Mouse (Mus musculus) liver, embryonic 12.5 days (tissue): Measurements from ENCODE around the gene Utp11. TPM values are rescaled to one million over a fixed set of nuclear protein-coding genes. Genes with fewer than 3 reads are reported as not detected.

Source experiments
- ATAC-seq: fragments of 200-750 bp; cut with Nextera tagmentation; 2 replicates; pipeline ENCODE4 v1.8.0; 2017; ENCODE audit warnings: moderate number of reproducible peaks, mild to moderate bottlenecking, moderate library complexity
- H3K27ac ChIP-seq: fragments of 300-500 bp; sonication (generic); 2 replicates; pipeline ENCODE4 v1.5.1; 2016; ENCODE audit warnings: mild to moderate bottlenecking
- H3K27me3 ChIP-seq: fragments of 300-500 bp; sonication (generic); replicated peaks from 2 replicates; pipeline ENCODE4 v1.6.1; 2016; ENCODE audit warnings: mild to moderate bottlenecking, moderate library complexity
- H3K36me3 ChIP-seq: fragments of 300-500 bp; sonication (generic); 2 replicates; pipeline ENCODE4 v1.6.1; 2016; ENCODE audit warnings: mild to moderate bottlenecking, moderate library complexity
- H3K4me1 ChIP-seq: fragments of 300-500 bp; sonication (generic); 2 replicates; pipeline ENCODE4 v1.6.1; 2016
- H3K4me2 ChIP-seq: fragments of 300-500 bp; sonication (generic); 2 replicates; pipeline ENCODE4 v1.6.1; 2016; ENCODE audit warnings: mild to moderate bottlenecking, moderate library complexity
- H3K4me3 ChIP-seq: fragments of 300-500 bp; sonication (generic); 2 replicates; pipeline ENCODE4 v1.5.1; 2016; ENCODE audit warnings: mild to moderate bottlenecking, moderate library complexity
- H3K9ac ChIP-seq: fragments of 300-500 bp; sonication (generic); 2 replicates; pipeline ENCODE4 v1.6.1; 2016; ENCODE audit warnings: mild to moderate bottlenecking, moderate library complexity
- H3K9me3 ChIP-seq: fragments of 300-500 bp; sonication (generic); replicated peaks from 2 replicates; pipeline ENCODE4 v1.6.1; 2016; ENCODE audit warnings: mild to moderate bottlenecking, moderate library complexity
- WGBS: fragments of 180-500 bp; shearing (Covaris S2); methylation state at CpG from one replicate; pipeline ENCODE4 v1.1.7; 2016; ENCODE audit not compliant: insufficient replicate concordance; 5-methylcytosine and 5-hydroxymethylcytosine counted together
- polyA plus RNA-seq: library from polyadenylated mRNA; unstranded; fragments of >200 nt; fragmentation: Nextera tagmentation; extraction: Ambion mirVana; gene quantifications from 2 replicates; pipeline ENCODE4 v1.2.1, GENCODE M21; 2016

Utp11 gene
- polyA plus RNA-seq, 1 experiment from 2014 or later: 51.4 TPM

- H3K4me2 ChIP-seq: no peak overlapping the region
- ATAC-seq: no peak
- no peak overlapping the region for H3K4me3 ChIP-seq
- no peaks in the 10 kb centered on the region for H3K9me3 ChIP-seq
- 70% methylated on average over 9 of the region's 9 CpGs for WGBS
- no peak overlapping the region for H3K27ac ChIP-seq
- no peak overlapping the region for H3K9ac ChIP-seq
- peaks cover 100% of the 10 kb centered on the region for H3K27me3 ChIP-seq
- H3K36me3 ChIP-seq: no peaks in the 10 kb centered on the region
- 0 out of 2 replicates have a peak, but pooled peaks cover 3% of the 10 kb centered on the region for H3K4me1 ChIP-seq
Observed at GRCm38 (mm10) chr4:124664185-124664584, 29.2 kb downstream of the Utp11 start.

GRCm38 (mm10) chr4:124663034-124663433 lies 30.4 kb downstream of the Utp11 start:
- H3K4me3 ChIP-seq: no peak overlapping the region
- no peaks in the 10 kb centered on the region for H3K9me3 ChIP-seq
- H3K27me3 ChIP-seq: peaks cover 100% of the 10 kb centered on the region
- H3K4me2 ChIP-seq: no peak overlapping the region
- no peaks in the 10 kb centered on the region for H3K36me3 ChIP-seq
- no peak for ATAC-seq
- H3K27ac ChIP-seq: no peak overlapping the region
- H3K4me1 ChIP-seq: peaks cover 8% of the 10 kb centered on the region
- 33% methylated on average over 3 of the region's 3 CpGs for WGBS
- no peak overlapping the region for H3K9ac ChIP-seq

GRCm38 (mm10) chr4:124660603-124661002 lies 32.8 kb downstream of the Utp11 start:
- H3K4me1 ChIP-seq: peaks cover 24% of the 10 kb centered on the region
- no peak for ATAC-seq
- no peaks in the 10 kb centered on the region for H3K9me3 ChIP-seq
- H3K27me3 ChIP-seq: peaks cover 100% of the 10 kb centered on the region
- H3K27ac ChIP-seq: no peak overlapping the region
- H3K4me2 ChIP-seq: no peak overlapping the region
- WGBS: 39% methylated on average over 3 of the region's 3 CpGs
- no peaks in the 10 kb centered on the region for H3K36me3 ChIP-seq
- H3K9ac ChIP-seq: no peak overlapping the region
- H3K4me3 ChIP-seq: no peak overlapping the region

- Histone ChIP-seq H3K36me3 (no peaks in the 10 kb centered on the region), H3K9me3 (no peaks in the 10 kb centered on the region), H3K27ac (no peak overlapping the region), H3K27me3 (peaks cover 100% of the 10 kb centered on the region), H3K4me2 (peak overlapping the region; percentile 31), H3K4me3 (peak overlapping the region; percentile 25), H3K9ac (no peak overlapping the region), H3K4me1 (peaks cover 24% of the 10 kb centered on the region)
- 5% methylated on average over 68 of the region's 68 CpGs for WGBS
- ATAC-seq: no peak
Observed at GRCm38 (mm10) chr4:124659251-124660217, 33.9 kb downstream of the Utp11 start.

- Histone ChIP-seq H3K4me3 (peak overlapping the region; percentile 59), H3K9me3 (no peaks in the 10 kb centered on the region), H3K36me3 (no peaks in the 10 kb centered on the region), H3K27ac (no peak overlapping the region), H3K4me2 (peak overlapping the region; percentile 83), H3K27me3 (peaks cover 100% of the 10 kb centered on the region), H3K4me1 (peaks cover 24% of the 10 kb centered on the region), H3K9ac (no peak overlapping the region)
- ATAC-seq: no peak
- WGBS: 2% methylated on average over 39 of the region's 39 CpGs
Observed at GRCm38 (mm10) chr4:124658412-124658851, 35.0 kb downstream of the Utp11 start.

GRCm38 (mm10) chr4:124657781-124658180 lies 35.6 kb downstream of the Utp11 start:
- Histone ChIP-seq H3K4me1 (peaks cover 24% of the 10 kb centered on the region), H3K36me3 (no peaks in the 10 kb centered on the region), H3K9ac (peak overlapping the region; percentile 14; the same call in 1 of the 2 replicates), H3K27ac (no peak overlapping the region), H3K4me2 (peak overlapping the region; percentile 83), H3K4me3 (peak overlapping the region; percentile 59), H3K27me3 (peaks cover 100% of the 10 kb centered on the region), H3K9me3 (no peaks in the 10 kb centered on the region)
- ATAC-seq: peak; percentile 23
- under 1% methylated on average over 55 of the region's 61 CpGs for WGBS

GRCm38 (mm10) chr4:124656854-124657650 lies 36.3 kb downstream of the Utp11 start:
- 1% methylated on average over 70 of the region's 92 CpGs for WGBS
- Histone ChIP-seq H3K9me3 (no peaks in the 10 kb centered on the region), H3K27me3 (peaks cover 100% of the 10 kb centered on the region), H3K4me1 (peaks cover 24% of the 10 kb centered on the region), H3K36me3 (no peaks in the 10 kb centered on the region), H3K9ac (peak overlapping the region; percentile 41; the same call in 1 of the 2 replicates), H3K4me3 (peak overlapping the region; percentile 59), H3K4me2 (peak overlapping the region; percentile 83), H3K27ac (no peak overlapping the region)
- ATAC-seq: peak; percentile 85

GRCm38 (mm10) chr4:124656518-124656853 lies 36.9 kb downstream of the Utp11 start, which contains the start of gene Pou3f1:
TSS of gene Pou3f1 (plus strand) at chr4:124656807.
- Histone ChIP-seq H3K27ac (no peak within 1 kb of the TSS), H3K4me3 (peak within 1 kb of the TSS; percentile 59), H3K9me3 (no peaks in the 10 kb centered on the region), H3K4me1 (peaks cover 24% of the 10 kb centered on the region), H3K36me3 (no peaks in the 10 kb centered on the region), H3K4me2 (peak within 1 kb of the TSS; percentile 83), H3K9ac (peak within 1 kb of the TSS; percentile 41; the same call in 1 of the 2 replicates), H3K27me3 (peaks cover 100% of the 10 kb centered on the region)
- no peak for ATAC-seq
- WGBS: 6% methylated on average over 15 of the region's 15 CpGs

- Histone ChIP-seq H3K36me3 (no peaks in the 10 kb centered on the region), H3K4me2 (no peak overlapping the region), H3K4me1 (peaks cover 15% of the 10 kb centered on the region), H3K9ac (no peak overlapping the region), H3K27ac (no peak overlapping the region), H3K9me3 (no peaks in the 10 kb centered on the region), H3K27me3 (peaks cover 100% of the 10 kb centered on the region), H3K4me3 (no peak overlapping the region)
- WGBS: 17% methylated on average over 9 of the region's 9 CpGs
- ATAC-seq: no peak
Observed at GRCm38 (mm10) chr4:124652886-124653285, 40.5 kb downstream of the Utp11 start.

GRCm38 (mm10) chr4:124647909-124648308 lies 45.5 kb downstream of the Utp11 start:
- no peaks in the 10 kb centered on the region for H3K36me3 ChIP-seq
- peaks cover 34% of the 10 kb centered on the region for H3K4me1 ChIP-seq
- no peak overlapping the region for H3K27ac ChIP-seq
- H3K4me3 ChIP-seq: no peak overlapping the region
- no peak overlapping the region for H3K4me2 ChIP-seq
- no peak for ATAC-seq
- no peak overlapping the region for H3K9ac ChIP-seq
- 51% methylated on average over 5 of the region's 5 CpGs for WGBS
- H3K27me3 ChIP-seq: peaks cover 88% of the 10 kb centered on the region
- H3K9me3 ChIP-seq: no peaks in the 10 kb centered on the region

- Histone ChIP-seq H3K27ac (no peak overlapping the region), H3K36me3 (no peaks in the 10 kb centered on the region), H3K9me3 (no peaks in the 10 kb centered on the region), H3K4me3 (peak overlapping the region; percentile 10; the same call in 1 of the 2 replicates), H3K4me1 (peaks cover 34% of the 10 kb centered on the region), H3K27me3 (peaks cover 86% of the 10 kb centered on the region), H3K4me2 (peak overlapping the region; percentile 44), H3K9ac (0 out of 2 replicates have a peak overlapping the region, but pooled peaks have one; percentile 13)
- WGBS: 11% methylated on average over 8 of the region's 8 CpGs
- no peak for ATAC-seq
Observed at GRCm38 (mm10) chr4:124646591-124646990, 46.8 kb downstream of the Utp11 start.
